Comparison of ENCODE assay signal across 10 mouse cellular contexts in the genomic region with DNA sequence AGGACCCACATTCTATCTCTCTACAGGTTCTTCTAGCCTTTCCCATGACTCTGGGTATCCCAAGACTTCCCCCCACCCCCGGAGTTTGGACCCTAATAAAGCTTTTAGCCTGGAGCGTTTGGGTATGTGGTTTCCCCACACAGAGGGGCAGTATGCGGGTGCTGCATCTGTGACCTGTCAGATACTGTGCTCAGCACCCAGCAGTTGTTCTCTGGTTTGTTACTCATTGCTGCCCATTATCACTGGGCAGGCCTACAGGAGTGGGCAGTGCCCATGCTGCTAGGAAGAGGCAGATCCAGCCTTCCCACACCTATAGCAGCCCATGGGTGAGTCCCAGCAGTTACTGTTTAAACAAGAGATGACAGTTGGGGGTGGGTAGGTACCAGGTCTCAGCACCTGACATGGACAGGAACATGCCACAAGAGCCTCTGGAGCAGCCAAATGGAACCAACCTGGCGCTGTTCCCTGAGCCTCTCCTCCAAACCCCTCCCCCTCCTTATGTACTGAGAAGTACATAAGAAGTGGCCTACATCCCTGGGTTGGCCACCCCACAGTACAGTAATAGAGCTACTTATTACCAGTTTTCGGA. TPM values are rescaled to one million over a fixed set of nuclear protein-coding genes. Genes with fewer than 3 reads are reported as not detected.
DNase-seq lines count a peak whose midpoint lies in the region; ATAC-seq lines count a peak whose summit lies in the region.
"Had no signal": no experiment of that assay in that cellular context is flagged by ENCODE, and none has a peak within 500 bp of the region (broad histone marks: within the 10 kb centered on the region; RNA-seq: fewer than 3 reads in every experiment).

No protein-coding gene starts in this region.

- H3K9ac ChIP-seq in midbrain, embryonic 13.5 days (replicated peaks) = no peak overlapping the region
- no peak overlapping the region for H3K9ac ChIP-seq in midbrain, embryonic 15.5 days
- H3K9ac ChIP-seq in limb, embryonic 12.5 days (replicated peaks) = no peak overlapping the region
- peak overlapping the region; percentile 40; the same call in 1 of the 2 replicates for H3K9ac ChIP-seq in stomach, embryonic 16.5 days (ENCODE audit: low read length)

- H3K27ac ChIP-seq in midbrain, embryonic 13.5 days = no peak overlapping the region
- H3K27ac ChIP-seq in midbrain, embryonic 15.5 days = no peak overlapping the region
- H3K27ac ChIP-seq in limb, embryonic 12.5 days = no peak overlapping the region
- peak overlapping the region; percentile 96 for H3K27ac ChIP-seq in stomach, embryonic 16.5 days (ENCODE audit: low read length)

- peaks cover 32% of the 10 kb centered on the region for H3K4me1 ChIP-seq in midbrain, embryonic 13.5 days (replicated peaks)
- H3K4me1 ChIP-seq in midbrain, embryonic 15.5 days = peaks cover 20% of the 10 kb centered on the region; the same call in 1 of the 2 replicates
- H3K4me1 ChIP-seq in limb, embryonic 12.5 days (replicated peaks) = peaks cover 34% of the 10 kb centered on the region
- peaks cover 28% of the 10 kb centered on the region for H3K4me1 ChIP-seq in stomach, embryonic 16.5 days (ENCODE audit: control insufficient read depth, insufficient read depth, low read length)

- H3K36me3 ChIP-seq in midbrain, embryonic 13.5 days = peaks cover 8% of the 10 kb centered on the region
- no peaks in the 10 kb centered on the region for H3K36me3 ChIP-seq in midbrain, embryonic 15.5 days (replicated peaks)
- peaks cover 25% of the 10 kb centered on the region for H3K36me3 ChIP-seq in limb, embryonic 12.5 days
- H3K36me3 ChIP-seq in stomach, embryonic 16.5 days (ENCODE audit: control insufficient read depth, insufficient read depth, low read length) = peaks cover 14% of the 10 kb centered on the region; the same call in 1 of the 2 replicates

- H3K27me3 ChIP-seq in midbrain, embryonic 13.5 days = peaks cover 4% of the 10 kb centered on the region; the same call in 1 of the 2 replicates
- H3K27me3 ChIP-seq in midbrain, embryonic 15.5 days (replicated peaks) = no peaks in the 10 kb centered on the region
- no peaks in the 10 kb centered on the region for H3K27me3 ChIP-seq in limb, embryonic 12.5 days
- H3K27me3 ChIP-seq in stomach, embryonic 16.5 days (ENCODE audit: control insufficient read depth, insufficient read depth, low read length) = no peaks in the 10 kb centered on the region

- no peaks in the 10 kb centered on the region for H3K9me3 ChIP-seq in midbrain, embryonic 13.5 days
- H3K9me3 ChIP-seq in midbrain, embryonic 15.5 days = no peaks in the 10 kb centered on the region
- no peaks in the 10 kb centered on the region for H3K9me3 ChIP-seq in limb, embryonic 12.5 days
- no peaks in the 10 kb centered on the region for H3K9me3 ChIP-seq in stomach, embryonic 16.5 days (replicated peaks; ENCODE audit: control insufficient read depth, low read length)
- H3K9me3 ChIP-seq: neural tube, embryonic 12.5 days had no signal

- no peak overlapping the region for H3K4me3 ChIP-seq in midbrain, embryonic 13.5 days (replicated peaks)
- H3K4me3 ChIP-seq in midbrain, embryonic 15.5 days = no peak overlapping the region
- peak overlapping the region; percentile 44; the same call in 1 of the 2 replicates for H3K4me3 ChIP-seq in limb, embryonic 12.5 days (replicated peaks)
- peak overlapping the region; percentile 75 for H3K4me3 ChIP-seq in stomach, embryonic 16.5 days (replicated peaks; ENCODE audit: low read length)

- H3K4me2 ChIP-seq in midbrain, embryonic 13.5 days (replicated peaks) = peak overlapping the region; percentile 95
- H3K4me2 ChIP-seq in midbrain, embryonic 15.5 days = no peak overlapping the region
- peak overlapping the region; percentile 71 for H3K4me2 ChIP-seq in limb, embryonic 12.5 days
- peak overlapping the region; percentile 89 for H3K4me2 ChIP-seq in stomach, embryonic 16.5 days (ENCODE audit: low read depth, low read length)

- ATAC-seq in cerebellum, adult (ENCODE audit: insufficient number of reproducible peaks, low FRiP score, low TSS enrichment) = no peak
- ATAC-seq in midbrain, embryonic 13.5 days = no peak
- ATAC-seq in midbrain, embryonic 15.5 days (replicated peaks) = no peak
- ATAC-seq in limb, embryonic 12.5 days (ENCODE audit: insufficient number of reproducible peaks, insufficient read depth, low FRiP score, low TSS enrichment, low read depth) = no peak
- ATAC-seq in stomach, embryonic 16.5 days (ENCODE audit: insufficient read depth, low FRiP score) = no peak
- no peak for ATAC-seq in frontal cortex, adult (ENCODE audit: low TSS enrichment)

- peak; percentile 34 for DNase-seq in cerebellum, adult 9-10 months
- no peak for DNase-seq in frontal cortex, postnatal 36 days (ENCODE audit: low spot score in 2 of 2)
- DNase-seq: adrenal gland, adult 2 months had no signal

- WGBS in midbrain, embryonic 13.5 days = 91% methylated on average over 5 of the region's 5 CpGs
- 96% methylated on average over 5 of the region's 5 CpGs for WGBS in midbrain, embryonic 15.5 days
- 96% methylated on average over 5 of the region's 5 CpGs for WGBS in limb, embryonic 12.5 days
- WGBS in stomach, embryonic 16.5 days = 93% methylated on average over 5 of the region's 5 CpGs

RNA-seq across cellular contexts. Expression of a gene that starts 3.6 kb away (rescaled TPM):
- polyA plus RNA-seq in midbrain, embryonic 13.5 days (2015; fragmentation: Nextera tagmentation; extraction: Ambion mirVana) = 15.5 and 18.2 TPM in 2 replicates
- polyA plus RNA-seq in midbrain, embryonic 15.5 days (2015; fragmentation: Nextera tagmentation; extraction: Ambion mirVana) = 16.0 and 17.9 TPM in 2 replicates
- polyA plus RNA-seq in limb, embryonic 12.5 days (2016; fragmentation: Nextera tagmentation; extraction: Ambion mirVana) = 46.4 and 46.8 TPM in 2 replicates
- polyA plus RNA-seq in stomach, embryonic 16.5 days (2015; fragmentation: Nextera tagmentation; extraction: Ambion mirVana) = 122 and 128 TPM in 2 replicates

RNA-seq across cellular contexts. Expression of a gene that starts 22.4 kb away (rescaled TPM):
- polyA plus RNA-seq in midbrain, embryonic 13.5 days (2015; fragmentation: Nextera tagmentation; extraction: Ambion mirVana) = 30.3 and 32.0 TPM in 2 replicates
- polyA plus RNA-seq in midbrain, embryonic 15.5 days (2015; fragmentation: Nextera tagmentation; extraction: Ambion mirVana) = 72.7 and 75.6 TPM in 2 replicates
- polyA plus RNA-seq in limb, embryonic 12.5 days (2016; fragmentation: Nextera tagmentation; extraction: Ambion mirVana) = 79.4 and 80.2 TPM in 2 replicates
- 169 and 176 TPM in 2 replicates for polyA plus RNA-seq in stomach, embryonic 16.5 days (2015; fragmentation: Nextera tagmentation; extraction: Ambion mirVana)

RNA-seq across cellular contexts. Expression of a gene that starts 32.2 kb away (rescaled TPM):
- polyA plus RNA-seq in midbrain, embryonic 13.5 days (2015; fragmentation: Nextera tagmentation; extraction: Ambion mirVana) = 1.4 and 1.7 TPM in 2 replicates
- polyA plus RNA-seq in midbrain, embryonic 15.5 days (2015; fragmentation: Nextera tagmentation; extraction: Ambion mirVana) = 7.5 and 7.9 TPM in 2 replicates
- polyA plus RNA-seq in limb, embryonic 12.5 days (2016; fragmentation: Nextera tagmentation; extraction: Ambion mirVana) = 0.10 TPM in 1 of 2 replicates, not detected in the other
- polyA plus RNA-seq in stomach, embryonic 16.5 days (2015; fragmentation: Nextera tagmentation; extraction: Ambion mirVana) = 3.4 and 3.5 TPM in 2 replicates

RNA-seq across cellular contexts. Expression of a gene that starts 48.8 kb away (rescaled TPM):
- 0.52 and 0.67 TPM in 2 replicates for polyA plus RNA-seq in midbrain, embryonic 13.5 days (2015; fragmentation: Nextera tagmentation; extraction: Ambion mirVana)
- polyA plus RNA-seq in midbrain, embryonic 15.5 days (2015; fragmentation: Nextera tagmentation; extraction: Ambion mirVana) = 1.3 TPM in 2 replicates
- 0.45 and 0.53 TPM in 2 replicates for polyA plus RNA-seq in limb, embryonic 12.5 days (2016; fragmentation: Nextera tagmentation; extraction: Ambion mirVana)
- polyA plus RNA-seq in stomach, embryonic 16.5 days (2015; fragmentation: Nextera tagmentation; extraction: Ambion mirVana) = 1.8 and 4.5 TPM in 2 replicates

Comparison
In these comparisons a context has a peak if more than half of its experiments do, and no peak if none do; other contexts are left out.
1. H3K4me3 ChIP-seq: peak in limb, embryonic 12.5 days (single experiment) and stomach, embryonic 16.5 days (single experiment); none in midbrain, embryonic 13.5 days (single experiment) and midbrain, embryonic 15.5 days (single experiment).